Mouse (Mus musculus) liver, embryonic 12.5 days (tissue): Measurements from ENCODE around the gene Ptprcap. TPM values are rescaled to one million over a fixed set of nuclear protein-coding genes. Genes with fewer than 3 reads are reported as not detected.
A peak's percentile ranks its signal among the peaks of the same experiment; 100 is the strongest.
"Not testable (repeated sequence)": the region's sequence is repeated elsewhere in the genome, so short reads cannot be mapped to it uniquely, and the experiment has no call there.

ENCODE experiments used
- ATAC-seq: fragments of 200-750 bp; cut with Nextera tagmentation; 2 replicates; pipeline ENCODE4 v1.8.0; 2017; ENCODE audit warnings: moderate number of reproducible peaks, mild to moderate bottlenecking, moderate library complexity
- H3K27ac ChIP-seq: fragments of 300-500 bp; sonication (generic); 2 replicates; pipeline ENCODE4 v1.5.1; 2016; ENCODE audit warnings: mild to moderate bottlenecking
- H3K27me3 ChIP-seq: fragments of 300-500 bp; sonication (generic); replicated peaks from 2 replicates; pipeline ENCODE4 v1.6.1; 2016; ENCODE audit warnings: mild to moderate bottlenecking, moderate library complexity
- H3K36me3 ChIP-seq: fragments of 300-500 bp; sonication (generic); 2 replicates; pipeline ENCODE4 v1.6.1; 2016; ENCODE audit warnings: mild to moderate bottlenecking, moderate library complexity
- H3K4me1 ChIP-seq: fragments of 300-500 bp; sonication (generic); 2 replicates; pipeline ENCODE4 v1.6.1; 2016
- H3K4me2 ChIP-seq: fragments of 300-500 bp; sonication (generic); 2 replicates; pipeline ENCODE4 v1.6.1; 2016; ENCODE audit warnings: mild to moderate bottlenecking, moderate library complexity
- H3K4me3 ChIP-seq: fragments of 300-500 bp; sonication (generic); 2 replicates; pipeline ENCODE4 v1.5.1; 2016; ENCODE audit warnings: mild to moderate bottlenecking, moderate library complexity
- H3K9ac ChIP-seq: fragments of 300-500 bp; sonication (generic); 2 replicates; pipeline ENCODE4 v1.6.1; 2016; ENCODE audit warnings: mild to moderate bottlenecking, moderate library complexity
- H3K9me3 ChIP-seq: fragments of 300-500 bp; sonication (generic); replicated peaks from 2 replicates; pipeline ENCODE4 v1.6.1; 2016; ENCODE audit warnings: mild to moderate bottlenecking, moderate library complexity
- WGBS: fragments of 180-500 bp; shearing (Covaris S2); methylation state at CpG from one replicate; pipeline ENCODE4 v1.1.7; 2016; ENCODE audit not compliant: insufficient replicate concordance; 5-methylcytosine and 5-hydroxymethylcytosine counted together
- polyA plus RNA-seq: library from polyadenylated mRNA; unstranded; fragments of >200 nt; fragmentation: Nextera tagmentation; extraction: Ambion mirVana; gene quantifications from 2 replicates; pipeline ENCODE4 v1.2.1, GENCODE M21; 2016

Ptprcap gene
- polyA plus RNA-seq, 1 experiment from 2014 or later: 26.2 TPM

DNA sequence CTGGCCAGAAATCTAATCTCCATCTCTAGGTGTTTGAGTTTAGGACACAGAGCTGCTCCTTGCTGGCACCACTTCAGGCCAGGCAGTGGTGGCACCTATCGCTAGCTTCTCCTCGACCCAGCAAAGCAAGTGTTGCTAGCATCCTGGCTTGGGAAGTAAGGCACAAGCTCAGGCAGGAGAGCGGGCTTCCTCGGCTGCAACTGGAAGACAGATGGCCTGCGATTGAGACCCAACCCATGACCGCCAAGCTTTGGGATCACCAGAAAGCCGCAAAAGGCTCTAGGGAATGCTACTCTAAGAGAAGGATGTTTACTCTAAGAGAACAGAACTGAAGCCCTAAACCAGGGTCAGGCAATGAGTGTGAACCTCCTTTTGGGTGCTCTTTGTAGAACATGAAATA is 23.9 kb upstream of the Ptprcap start:
- no peaks in the 10 kb centered on the region for H3K27me3 ChIP-seq
- peak overlapping the region; percentile 74; the same call in 1 of the 2 replicates for H3K9ac ChIP-seq
- H3K9me3 ChIP-seq: no peaks in the 10 kb centered on the region
- WGBS: 92% methylated on average over 7 of the region's 7 CpGs
- 0 out of 2 replicates have a peak overlapping the region, but pooled peaks have one; percentile 66 for H3K4me3 ChIP-seq
- ATAC-seq: no peak
- peak overlapping the region; percentile 88 for H3K27ac ChIP-seq
- H3K4me2 ChIP-seq: peak overlapping the region; percentile 85
- H3K4me1 ChIP-seq: peaks cover 63% of the 10 kb centered on the region
- peaks cover 56% of the 10 kb centered on the region for H3K36me3 ChIP-seq

DNA sequence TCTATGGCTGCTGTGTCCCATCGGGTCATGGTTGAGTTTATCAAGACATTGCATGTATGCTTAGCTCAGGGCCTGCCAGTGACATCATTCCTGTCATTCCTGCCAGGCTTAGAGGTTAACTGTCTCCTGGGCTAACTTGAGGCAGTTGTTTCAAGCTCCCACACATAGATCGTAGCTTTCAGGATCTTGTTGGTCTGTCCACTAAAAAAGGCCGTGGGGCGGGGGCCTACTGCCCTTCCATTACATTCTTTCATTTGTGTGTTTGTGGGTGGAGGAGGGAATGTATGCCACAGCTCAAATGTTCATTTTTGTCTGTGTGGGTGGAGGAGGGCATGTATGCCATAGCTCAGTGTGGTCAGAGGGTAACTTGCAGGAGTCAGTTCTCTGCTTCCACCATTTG is 23.3 kb upstream of the Ptprcap start:
- 73% methylated on average over 4 of the region's 4 CpGs for WGBS
- no peak for ATAC-seq
- peak overlapping the region; percentile 85 for H3K4me2 ChIP-seq
- H3K9me3 ChIP-seq: no peaks in the 10 kb centered on the region
- H3K4me3 ChIP-seq: peak overlapping the region; percentile 66
- no peaks in the 10 kb centered on the region for H3K27me3 ChIP-seq
- peak overlapping the region; percentile 74 for H3K9ac ChIP-seq
- H3K27ac ChIP-seq: peak overlapping the region; percentile 88
- H3K36me3 ChIP-seq: peaks cover 56% of the 10 kb centered on the region
- H3K4me1 ChIP-seq: peaks cover 57% of the 10 kb centered on the region

DNA sequence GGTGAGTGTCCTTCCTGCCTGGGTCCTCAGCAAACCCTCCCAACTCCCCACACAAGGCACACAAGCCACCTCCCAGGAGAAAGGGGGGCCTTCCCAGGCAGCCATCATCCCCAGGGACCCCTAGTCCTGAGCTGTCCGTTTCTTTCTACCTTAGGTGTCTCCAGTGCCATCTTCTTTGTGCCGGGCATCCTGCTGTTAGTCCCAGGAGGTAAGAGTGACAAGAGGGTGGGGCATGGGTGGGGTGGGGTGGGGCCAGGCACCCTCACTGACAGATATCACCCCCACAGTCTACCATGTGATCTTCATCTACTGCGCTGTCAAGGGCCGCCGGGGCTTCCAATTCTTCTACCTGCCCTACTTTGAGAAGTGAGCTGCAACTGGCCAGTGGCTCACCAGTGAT is 22.3 kb upstream of the Ptprcap start:
- peak overlapping the region; percentile 66 for H3K4me3 ChIP-seq
- peak overlapping the region; percentile 88 for H3K27ac ChIP-seq
- H3K27me3 ChIP-seq: no peaks in the 10 kb centered on the region
- H3K9ac ChIP-seq: peak overlapping the region; percentile 74
- WGBS: 40% methylated on average over 5 of the region's 5 CpGs
- peaks cover 61% of the 10 kb centered on the region for H3K4me1 ChIP-seq
- peaks cover 56% of the 10 kb centered on the region for H3K36me3 ChIP-seq
- H3K4me2 ChIP-seq: peak overlapping the region; percentile 85
- ATAC-seq: peak; percentile 87
- H3K9me3 ChIP-seq: no peaks in the 10 kb centered on the region

DNA sequence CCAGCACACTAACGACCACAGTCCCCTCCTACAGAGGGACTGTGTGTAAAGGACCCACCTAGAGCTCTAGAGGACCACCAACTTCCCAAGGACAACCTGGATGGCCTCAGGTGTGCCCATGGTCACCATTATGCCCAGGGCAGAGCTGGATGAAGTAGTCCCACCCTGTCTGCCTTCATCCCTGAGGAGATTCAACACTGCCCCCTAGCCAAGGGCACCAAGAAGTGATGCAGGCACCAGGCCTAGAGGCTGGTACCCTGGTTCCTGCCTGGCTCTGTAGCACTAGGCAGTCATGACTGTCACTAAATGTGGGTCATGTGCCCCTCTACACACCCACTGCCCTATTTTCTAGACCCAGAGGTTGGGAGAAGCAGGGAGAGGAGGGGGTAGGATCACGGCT is 21.6 kb upstream of the Ptprcap start:
- Histone ChIP-seq H3K27ac (peak overlapping the region; percentile 88), H3K36me3 (peaks cover 56% of the 10 kb centered on the region), H3K4me3 (0 out of 2 replicates have a peak overlapping the region, but pooled peaks have one; percentile 66), H3K9me3 (no peaks in the 10 kb centered on the region), H3K9ac (peak overlapping the region; percentile 74), H3K4me2 (peak overlapping the region; percentile 85), H3K4me1 (peaks cover 60% of the 10 kb centered on the region), H3K27me3 (no peaks in the 10 kb centered on the region)
- peak; percentile 17 for ATAC-seq
- WGBS: 88% methylated on average over 2 of the region's 2 CpGs

DNA sequence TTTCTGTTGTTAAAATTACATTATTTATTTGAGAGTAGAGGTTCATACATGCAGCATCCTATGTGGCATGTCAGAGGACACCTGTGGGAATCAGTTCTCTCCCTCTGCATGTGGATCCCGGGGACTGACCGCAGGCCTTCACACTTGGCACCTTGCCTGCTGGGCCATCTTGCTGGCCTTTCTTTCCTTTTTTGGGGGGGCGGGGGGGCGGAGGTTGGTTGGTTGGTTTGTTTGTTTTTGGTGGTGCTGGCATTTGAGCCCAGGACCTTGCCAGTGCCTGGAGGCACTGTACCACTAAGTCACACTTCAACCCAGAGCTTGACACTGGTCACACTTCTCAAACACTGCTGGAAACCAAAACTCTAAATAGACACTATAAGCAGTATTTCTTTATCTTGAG is 19.1 kb upstream of the Ptprcap start:
- WGBS: 89% methylated on average over 4 of the region's 4 CpGs
- Histone ChIP-seq H3K4me1 (peaks cover 45% of the 10 kb centered on the region), H3K27ac (no peak overlapping the region; the same call in 1 of the 2 replicates)

DNA sequence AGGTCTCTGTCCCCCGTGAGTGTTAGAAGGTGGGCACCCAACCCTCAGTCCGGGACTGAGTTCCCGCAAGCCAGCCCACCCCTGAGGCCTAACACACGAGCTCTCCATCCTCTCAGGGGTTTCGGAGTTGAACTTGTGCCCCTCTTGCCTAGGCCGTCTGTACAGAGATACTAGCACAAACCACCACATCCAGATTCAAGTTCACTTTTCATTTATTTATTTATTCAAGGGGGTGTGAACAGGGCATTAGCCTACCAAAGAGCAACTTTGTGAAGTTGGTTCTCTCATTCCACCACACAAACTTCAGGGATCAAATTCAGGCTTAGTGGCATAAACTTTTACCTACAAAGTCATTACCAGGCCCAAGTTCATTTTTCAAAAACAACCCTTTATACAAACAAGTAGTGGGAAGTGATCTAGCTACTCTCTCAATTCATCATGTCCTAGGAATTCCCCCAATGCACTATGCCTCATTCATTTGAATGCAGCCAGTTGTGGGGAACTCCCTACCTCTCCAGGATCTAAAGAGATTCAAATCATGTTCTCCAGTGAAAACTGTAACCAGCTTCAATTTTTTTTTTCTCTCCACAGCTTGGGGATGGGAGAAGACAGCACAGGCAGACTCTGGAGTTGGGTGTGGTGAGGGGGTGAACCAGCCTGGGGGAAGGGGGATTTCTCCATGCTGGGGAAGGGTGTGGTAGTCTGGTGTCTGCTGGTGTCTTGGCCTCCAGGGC is 18.0 kb upstream of the Ptprcap start:
- Histone ChIP-seq H3K27me3 (peaks cover 23% of the 10 kb centered on the region), H3K4me1 (peaks cover 35% of the 10 kb centered on the region), H3K4me2 (peak overlapping the region; percentile 47), H3K36me3 (peaks cover 29% of the 10 kb centered on the region)
- not testable (repeated sequence) for H3K9ac ChIP-seq, ATAC-seq, H3K4me3 ChIP-seq, H3K27ac ChIP-seq, H3K9me3 ChIP-seq
- 72% methylated on average over 6 of the region's 6 CpGs for WGBS

More for the DNA sequence above, 19.1 kb upstream of the Ptprcap start:
- Histone ChIP-seq H3K9ac (no peak overlapping the region), H3K4me2 (no peak overlapping the region), H3K27me3 (peaks cover 13% of the 10 kb centered on the region), H3K4me3 (no peak overlapping the region), H3K9me3 (no peaks in the 10 kb centered on the region), H3K36me3 (peaks cover 37% of the 10 kb centered on the region)
- no peak for ATAC-seq

DNA sequence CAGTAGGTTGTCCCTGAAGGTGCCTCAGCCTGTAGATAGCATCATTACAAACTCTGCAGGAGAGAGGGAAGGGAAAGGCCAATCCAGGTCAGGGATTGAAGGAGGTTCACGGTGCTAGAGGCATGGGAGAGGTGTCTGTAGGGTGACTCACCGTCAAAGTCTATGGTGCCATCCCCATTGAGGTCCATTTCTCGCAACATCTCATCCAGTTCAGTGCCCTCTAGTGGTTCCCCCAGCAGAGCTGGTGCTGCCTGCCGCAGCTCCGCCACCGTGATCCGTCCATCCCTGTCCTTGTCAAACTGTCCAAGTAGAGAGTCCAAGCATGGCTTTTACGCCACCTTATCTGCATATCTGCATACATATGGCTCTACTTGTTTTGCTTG is 17.4 kb upstream of the Ptprcap start:
- Histone ChIP-seq H3K4me1 (peaks cover 29% of the 10 kb centered on the region), H3K4me2 (peak overlapping the region; percentile 47), H3K4me3 (peak overlapping the region; percentile 26; the same call in 1 of the 2 replicates), H3K27me3 (peaks cover 28% of the 10 kb centered on the region), H3K36me3 (peaks cover 26% of the 10 kb centered on the region)
- peak; percentile 50 for ATAC-seq
- H3K27ac ChIP-seq, H3K9me3 ChIP-seq, H3K9ac ChIP-seq: not testable (repeated sequence)
- WGBS: 18% methylated on average over 8 of the region's 8 CpGs

DNA sequence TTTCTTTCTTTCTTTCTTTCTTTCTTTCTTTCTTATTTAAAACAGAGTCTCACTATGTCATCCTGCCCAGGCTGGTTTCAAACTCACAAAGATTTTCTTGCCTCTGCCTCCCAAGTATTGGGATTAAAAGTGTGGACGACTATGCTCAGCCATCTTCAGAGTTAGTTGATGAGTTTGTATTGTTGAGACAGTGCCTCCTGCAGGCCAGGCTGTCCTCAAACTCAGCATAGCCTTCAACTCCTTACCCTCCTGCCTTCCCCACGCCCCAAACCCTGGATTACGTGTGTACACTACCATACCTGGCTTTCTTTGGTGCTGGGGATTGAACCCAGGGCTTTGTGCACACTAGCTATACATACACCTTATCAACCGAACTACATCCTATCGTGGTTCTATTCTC is 16.9 kb upstream of the Ptprcap start:
- peaks cover 24% of the 10 kb centered on the region for H3K4me1 ChIP-seq
- no peaks in the 10 kb centered on the region for H3K9me3 ChIP-seq
- H3K4me2 ChIP-seq: peak overlapping the region; percentile 47
- no peak overlapping the region for H3K27ac ChIP-seq
- H3K27me3 ChIP-seq: peaks cover 31% of the 10 kb centered on the region
- peak; percentile 48; the same call in 1 of the 2 replicates for ATAC-seq
- peaks cover 21% of the 10 kb centered on the region for H3K36me3 ChIP-seq
- H3K4me3 ChIP-seq: no peak overlapping the region
- H3K9ac ChIP-seq: no peak overlapping the region
- 59% methylated on average over 5 of the region's 5 CpGs for whole genome bisulfite sequencing

DNA sequence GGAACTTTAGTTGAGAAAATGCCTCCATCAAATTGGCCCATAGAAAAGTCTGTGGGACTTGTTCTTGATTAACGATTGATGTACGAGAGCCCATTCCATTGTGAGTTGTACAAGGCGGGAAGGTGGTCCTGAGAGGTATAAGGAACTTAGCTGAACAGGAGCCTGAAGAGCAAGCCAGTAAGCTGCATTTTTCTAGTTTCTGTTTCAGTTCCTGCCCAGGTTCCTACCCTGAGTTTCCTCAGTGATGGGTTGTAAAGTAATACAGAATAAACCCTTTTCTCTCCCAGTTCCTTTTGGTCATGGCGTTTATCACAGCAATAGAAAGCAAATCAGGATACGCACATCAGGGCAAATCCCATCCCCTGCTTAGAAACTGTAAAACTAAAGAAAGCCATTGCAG is 15.5 kb upstream of the Ptprcap start:
- H3K27ac ChIP-seq: no peak overlapping the region
- H3K36me3 ChIP-seq: peaks cover 7% of the 10 kb centered on the region
- H3K4me2 ChIP-seq: no peak overlapping the region
- ATAC-seq: no peak
- 82% methylated on average over 5 of the region's 5 CpGs for WGBS
- no peak overlapping the region for H3K9ac ChIP-seq
- H3K4me3 ChIP-seq: no peak overlapping the region
- H3K4me1 ChIP-seq: peaks cover 15% of the 10 kb centered on the region
- peaks cover 35% of the 10 kb centered on the region for H3K27me3 ChIP-seq
- no peaks in the 10 kb centered on the region for H3K9me3 ChIP-seq

DNA sequence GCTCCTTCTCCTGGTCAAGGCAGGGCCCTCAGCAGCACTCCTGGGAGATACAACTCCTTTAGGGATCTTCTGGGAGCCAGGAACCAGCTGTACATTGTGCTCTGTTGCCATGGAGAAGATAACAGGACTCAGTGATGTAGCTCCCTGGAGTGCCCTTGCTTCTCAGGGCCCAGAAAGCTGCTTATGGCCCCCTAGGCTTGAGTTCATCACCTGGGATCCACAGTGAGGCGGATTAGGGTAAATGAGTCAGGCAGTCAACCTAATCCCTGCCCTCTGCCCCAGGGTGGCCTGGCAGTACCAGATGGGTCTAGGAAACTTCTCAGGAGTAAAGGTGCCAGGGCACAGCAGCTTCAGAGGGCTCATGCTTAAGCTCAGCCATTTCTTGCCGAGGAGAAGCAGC is 14.0 kb upstream of the Ptprcap start, which contains the start of gene Gpr152:
TSS of gene Gpr152 (plus strand) at position 342 of the 400 bp plus-strand sequence.
- H3K4me1 ChIP-seq: peaks cover 15% of the 10 kb centered on the region
- no peak within 1 kb of the TSS for H3K4me3 ChIP-seq
- no peak within 1 kb of the TSS for H3K27ac ChIP-seq
- no peak for ATAC-seq
- no peak within 1 kb of the TSS for H3K9ac ChIP-seq
- peaks cover 45% of the 10 kb centered on the region for H3K27me3 ChIP-seq
- WGBS: 68% methylated on average over 2 of the region's 2 CpGs
- H3K9me3 ChIP-seq: no peaks in the 10 kb centered on the region
- no peaks in the 10 kb centered on the region for H3K36me3 ChIP-seq
- H3K4me2 ChIP-seq: no peak within 1 kb of the TSS

DNA sequence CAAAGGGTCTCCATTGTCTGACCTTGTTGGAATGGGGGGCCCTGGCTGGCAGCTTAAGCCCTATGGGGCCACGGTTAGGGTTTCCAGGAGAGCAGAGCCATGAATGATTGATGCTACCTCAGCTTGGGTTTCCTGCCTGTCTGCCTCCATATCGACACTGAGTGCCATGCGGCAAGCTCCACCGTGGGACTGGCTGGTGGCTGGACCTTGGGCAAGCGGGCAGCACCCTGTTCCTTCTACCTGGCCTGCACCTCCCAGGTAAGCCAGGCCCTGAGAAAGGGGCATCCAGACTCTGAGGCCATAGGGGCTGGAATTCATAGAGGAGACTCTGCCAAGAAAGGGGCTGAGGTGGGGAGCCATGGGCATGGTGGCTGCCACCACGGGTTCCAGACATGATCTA is 13.3 kb upstream of the Ptprcap start:
- Histone ChIP-seq H3K4me2 (no peak overlapping the region), H3K27ac (no peak overlapping the region), H3K4me3 (no peak overlapping the region), H3K27me3 (peaks cover 45% of the 10 kb centered on the region), H3K4me1 (peaks cover 13% of the 10 kb centered on the region), H3K36me3 (no peaks in the 10 kb centered on the region), H3K9me3 (no peaks in the 10 kb centered on the region), H3K9ac (no peak overlapping the region)
- 55% methylated on average over 6 of the region's 6 CpGs for WGBS
- ATAC-seq: no peak

DNA sequence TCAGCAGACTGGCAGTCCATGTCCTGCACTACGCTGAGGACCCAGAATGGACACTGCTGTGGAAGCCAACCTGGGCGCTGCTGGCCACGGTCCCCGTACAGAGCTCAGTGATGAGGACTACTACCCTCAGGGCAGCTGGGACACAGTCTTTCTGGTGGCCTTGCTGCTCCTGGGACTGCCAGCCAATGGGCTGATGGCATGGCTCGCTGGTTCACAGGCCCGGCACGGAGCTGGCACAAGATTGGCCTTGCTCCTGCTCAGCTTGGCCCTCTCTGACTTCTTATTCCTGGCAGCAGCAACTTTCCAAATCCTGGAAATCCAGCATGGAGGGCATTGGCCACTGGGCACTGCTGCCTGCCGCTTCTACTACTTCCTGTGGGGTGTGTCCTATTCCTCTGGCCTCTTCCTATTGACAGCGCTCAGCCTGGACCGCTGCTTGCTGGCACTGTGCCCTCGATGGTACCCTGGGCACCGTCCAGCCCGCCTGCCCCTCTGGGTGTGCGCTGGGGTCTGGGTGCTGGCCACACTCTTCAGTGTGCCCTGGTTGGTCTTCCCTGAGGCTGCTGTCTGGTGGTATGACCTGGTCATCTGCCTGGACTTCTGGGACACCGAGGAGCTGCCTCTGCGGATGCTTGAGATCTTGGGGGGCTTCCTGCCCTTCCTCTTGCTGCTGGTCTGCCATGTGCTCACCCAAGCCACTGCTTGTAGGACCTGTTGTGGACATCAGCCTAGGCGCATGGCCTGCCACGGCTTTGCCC is 10.8 kb upstream of the Ptprcap start:
- H3K27me3 ChIP-seq: peaks cover 37% of the 10 kb centered on the region
- no peak overlapping the region for H3K9ac ChIP-seq
- H3K36me3 ChIP-seq: no peaks in the 10 kb centered on the region
- no peak overlapping the region for H3K27ac ChIP-seq
- no peak overlapping the region for H3K4me3 ChIP-seq
- WGBS: 79% methylated on average over 18 of the region's 18 CpGs
- peaks cover 1% of the 10 kb centered on the region for H3K4me1 ChIP-seq
- no peak overlapping the region for H3K4me2 ChIP-seq
- H3K9me3 ChIP-seq: no peaks in the 10 kb centered on the region
- no peak for ATAC-seq
